Mouse (Mus musculus) forebrain, embryonic 13.5 days (tissue): ENCODE results near the gene 2810004N23Rik. TPM values are rescaled to one million over a fixed set of nuclear protein-coding genes. Genes with fewer than 3 reads are reported as not detected.

Source experiments
- ATAC-seq: fragments of 200-750 bp; cut with Nextera tagmentation; 2 replicates; pipeline ENCODE4 v1.8.0; 2017
- H3K27ac ChIP-seq: fragments of 300-500 bp; sonication (generic); 2 replicates; pipeline ENCODE4 v1.5.1; 2015; ENCODE audit warnings: inconsistent platforms, mild to moderate bottlenecking, moderate library complexity
- H3K27me3 ChIP-seq: fragments of 300-500 bp; sonication (generic); 2 replicates; pipeline ENCODE4 v1.6.1; 2015; ENCODE audit warnings: mild to moderate bottlenecking, inconsistent platforms
- H3K36me3 ChIP-seq: fragments of 300-500 bp; sonication (generic); 2 replicates; pipeline ENCODE4 v1.6.1; 2015; ENCODE audit warnings: mild to moderate bottlenecking, inconsistent platforms; ENCODE audit not compliant: poor library complexity, severe bottlenecking
- H3K4me1 ChIP-seq: fragments of 300-500 bp; sonication (generic); 2 replicates; pipeline ENCODE4 v1.6.1; 2015; ENCODE audit warnings: inconsistent platforms
- H3K4me2 ChIP-seq: fragments of 300-500 bp; sonication (generic); 2 replicates; pipeline ENCODE4 v1.6.1; 2015; ENCODE audit warnings: inconsistent platforms, mild to moderate bottlenecking, moderate library complexity
- H3K4me3 ChIP-seq: fragments of 300-500 bp; sonication (generic); 2 replicates; pipeline ENCODE4 v1.5.1; 2015; ENCODE audit warnings: mild to moderate bottlenecking, inconsistent platforms
- H3K9ac ChIP-seq: fragments of 300-500 bp; sonication (generic); 2 replicates; pipeline ENCODE4 v1.6.1; 2015; ENCODE audit warnings: mild to moderate bottlenecking, inconsistent platforms
- H3K9me3 ChIP-seq: fragments of 300-500 bp; sonication (generic); replicated peaks from 2 replicates; pipeline ENCODE4 v1.6.1; 2016; ENCODE audit warnings: inconsistent platforms
- WGBS: fragments of 180-500 bp; shearing (Covaris S2); methylation state at CpG from one replicate; pipeline ENCODE4 v1.1.7; 2015; 5-methylcytosine and 5-hydroxymethylcytosine counted together
- polyA plus RNA-seq: library from polyadenylated mRNA; unstranded; fragments of >200 nt; fragmentation: Nextera tagmentation; extraction: Ambion mirVana; gene quantifications from 2 replicates; pipeline ENCODE4 v1.2.1, GENCODE M21; 2015

2810004N23Rik gene
- polyA plus RNA-seq, 1 experiment from 2014 or later: 48.0 TPM

GRCm38 (mm10) chr8:124892596-124892995, 29.7 kb upstream of the 2810004N23Rik start:
- Histone ChIP-seq H3K4me3 (no peak overlapping the region), H3K4me2 (no peak overlapping the region), H3K27me3 (no peaks in the 10 kb centered on the region), H3K9me3 (peaks cover 6% of the 10 kb centered on the region; the same call in 1 of the 2 replicates), H3K27ac (no peak overlapping the region), H3K36me3 (peaks cover 72% of the 10 kb centered on the region), H3K9ac (no peak overlapping the region), H3K4me1 (peaks cover 16% of the 10 kb centered on the region)
- no peak for ATAC-seq
- 78% methylated on average over 3 of the region's 3 CpGs for WGBS

- Histone ChIP-seq H3K27ac (no peak overlapping the region), H3K4me3 (no peak overlapping the region), H3K4me2 (no peak overlapping the region), H3K9me3 (peaks cover 6% of the 10 kb centered on the region; the same call in 1 of the 2 replicates), H3K9ac (no peak overlapping the region), H3K4me1 (no peaks in the 10 kb centered on the region), H3K36me3 (peaks cover 90% of the 10 kb centered on the region), H3K27me3 (no peaks in the 10 kb centered on the region)
- WGBS: 97% methylated on average over 5 of the region's 5 CpGs
- no peak for ATAC-seq
Observed at GRCm38 (mm10) chr8:124888385-124888784, 25.5 kb upstream of the 2810004N23Rik start.

- Histone ChIP-seq H3K36me3 (peaks cover 97% of the 10 kb centered on the region), H3K4me2 (no peak overlapping the region), H3K9me3 (no peaks in the 10 kb centered on the region), H3K4me1 (no peaks in the 10 kb centered on the region), H3K27me3 (no peaks in the 10 kb centered on the region), H3K4me3 (no peak overlapping the region), H3K27ac (no peak overlapping the region), H3K9ac (no peak overlapping the region)
- ATAC-seq: no peak
- WGBS: 87% methylated on average over 10 of the region's 10 CpGs
Observed at GRCm38 (mm10) chr8:124878946-124879526, 16.1 kb upstream of the 2810004N23Rik start.

GRCm38 (mm10) chr8:124878141-124878540, 15.2 kb upstream of the 2810004N23Rik start:
- Histone ChIP-seq H3K9me3 (no peaks in the 10 kb centered on the region), H3K4me2 (no peak overlapping the region), H3K36me3 (peaks cover 97% of the 10 kb centered on the region), H3K27me3 (no peaks in the 10 kb centered on the region), H3K4me1 (no peaks in the 10 kb centered on the region), H3K9ac (no peak overlapping the region), H3K4me3 (no peak overlapping the region), H3K27ac (no peak overlapping the region)
- ATAC-seq: no peak
- WGBS: 95% methylated on average over 5 of the region's 5 CpGs

GRCm38 (mm10) chr8:124872690-124873089, 9.8 kb upstream of the 2810004N23Rik start:
- 94% methylated on average over 5 of the region's 5 CpGs for whole genome bisulfite sequencing

DNA sequence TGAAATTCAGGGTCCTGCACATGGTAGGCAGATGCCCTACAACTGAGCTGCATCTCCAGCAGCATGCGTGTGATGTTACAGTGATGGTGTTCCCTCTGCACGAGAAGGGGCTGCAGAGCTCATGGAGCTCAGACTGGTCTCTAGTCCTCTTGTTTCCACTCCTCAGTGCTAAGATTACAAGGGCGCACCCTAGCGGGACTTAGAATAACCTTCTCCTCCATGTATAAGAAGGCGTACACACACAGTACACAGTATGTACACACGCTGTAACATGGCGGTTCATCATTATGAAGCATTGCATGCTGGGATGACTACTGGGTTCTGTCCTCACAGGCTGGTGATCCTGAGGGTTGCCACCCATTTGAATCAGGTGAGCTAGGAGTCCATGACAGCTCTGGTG, 9.2 kb upstream of the 2810004N23Rik start:
- H3K9me3 ChIP-seq: no peaks in the 10 kb centered on the region
- H3K27me3 ChIP-seq: no peaks in the 10 kb centered on the region
- no peak overlapping the region for H3K4me2 ChIP-seq
- peaks cover 71% of the 10 kb centered on the region for H3K36me3 ChIP-seq
- H3K4me3 ChIP-seq: no peak overlapping the region
- no peak overlapping the region for H3K27ac ChIP-seq
- ATAC-seq: no peak
- no peak overlapping the region for H3K9ac ChIP-seq
- 92% methylated on average over 7 of the region's 7 CpGs for WGBS
- H3K4me1 ChIP-seq: no peaks in the 10 kb centered on the region

More at GRCm38 (mm10) chr8:124872690-124873089, 9.8 kb upstream of the 2810004N23Rik start:
- no peak overlapping the region for H3K9ac ChIP-seq
- H3K27ac ChIP-seq: no peak overlapping the region
- H3K36me3 ChIP-seq: peaks cover 71% of the 10 kb centered on the region
- no peak overlapping the region for H3K4me2 ChIP-seq
- no peak overlapping the region for H3K4me3 ChIP-seq
- no peaks in the 10 kb centered on the region for H3K27me3 ChIP-seq
- no peaks in the 10 kb centered on the region for H3K9me3 ChIP-seq
- no peaks in the 10 kb centered on the region for H3K4me1 ChIP-seq
- no peak for ATAC-seq

DNA sequence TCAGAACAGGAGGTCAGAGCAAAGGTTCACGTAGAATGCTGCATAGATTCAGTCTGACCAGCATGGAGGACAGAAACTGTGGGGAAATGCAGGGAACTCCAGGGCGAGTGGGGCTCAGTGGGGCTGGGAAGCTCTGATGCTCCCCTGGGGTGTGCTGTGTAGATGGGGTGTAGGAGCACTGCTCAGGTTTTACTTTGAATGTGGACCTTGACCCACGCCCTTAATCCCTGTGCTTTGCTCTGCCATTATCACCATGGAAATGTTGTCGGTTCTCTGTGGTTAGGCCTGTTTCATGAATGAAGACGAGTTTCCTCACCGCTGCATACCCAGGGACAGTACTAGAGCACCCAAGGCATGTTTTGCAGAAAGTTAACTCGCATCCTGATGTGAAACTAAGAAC, 8.6 kb upstream of the 2810004N23Rik start:
- H3K4me2 ChIP-seq: no peak overlapping the region
- no peaks in the 10 kb centered on the region for H3K4me1 ChIP-seq
- no peaks in the 10 kb centered on the region for H3K9me3 ChIP-seq
- WGBS: 91% methylated on average over 7 of the region's 7 CpGs
- H3K4me3 ChIP-seq: no peak overlapping the region
- no peak overlapping the region for H3K9ac ChIP-seq
- no peak overlapping the region for H3K27ac ChIP-seq
- peaks cover 65% of the 10 kb centered on the region for H3K36me3 ChIP-seq
- H3K27me3 ChIP-seq: no peaks in the 10 kb centered on the region
- ATAC-seq: no peak

DNA sequence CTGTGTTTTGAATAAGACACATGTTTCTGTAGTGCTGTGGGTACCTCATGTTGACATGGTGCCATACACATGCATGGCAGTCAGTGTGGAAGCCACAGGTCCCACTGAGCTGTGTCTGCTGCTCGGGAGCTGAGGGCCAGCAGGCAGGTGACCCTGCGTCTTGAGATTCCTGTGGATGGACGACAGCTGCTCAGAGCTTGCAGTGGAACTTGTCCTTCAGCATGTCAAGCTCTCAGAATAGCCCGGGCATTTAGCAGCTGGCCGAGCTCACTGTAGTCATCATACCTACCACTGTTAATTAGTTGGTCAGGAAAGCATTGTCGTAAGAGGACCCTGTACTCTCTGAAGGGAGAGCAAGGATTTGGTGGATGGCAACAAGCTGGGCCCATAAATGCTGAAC, 6.8 kb upstream of the 2810004N23Rik start:
- H3K36me3 ChIP-seq: peaks cover 52% of the 10 kb centered on the region
- H3K27ac ChIP-seq: no peak overlapping the region
- H3K9me3 ChIP-seq: no peaks in the 10 kb centered on the region
- ATAC-seq: no peak
- H3K27me3 ChIP-seq: no peaks in the 10 kb centered on the region
- no peak overlapping the region for H3K4me3 ChIP-seq
- no peak overlapping the region for H3K4me2 ChIP-seq
- H3K9ac ChIP-seq: no peak overlapping the region
- WGBS: 85% methylated on average over 6 of the region's 6 CpGs
- 0 out of 2 replicates have a peak, but pooled peaks cover 2% of the 10 kb centered on the region for H3K4me1 ChIP-seq

DNA sequence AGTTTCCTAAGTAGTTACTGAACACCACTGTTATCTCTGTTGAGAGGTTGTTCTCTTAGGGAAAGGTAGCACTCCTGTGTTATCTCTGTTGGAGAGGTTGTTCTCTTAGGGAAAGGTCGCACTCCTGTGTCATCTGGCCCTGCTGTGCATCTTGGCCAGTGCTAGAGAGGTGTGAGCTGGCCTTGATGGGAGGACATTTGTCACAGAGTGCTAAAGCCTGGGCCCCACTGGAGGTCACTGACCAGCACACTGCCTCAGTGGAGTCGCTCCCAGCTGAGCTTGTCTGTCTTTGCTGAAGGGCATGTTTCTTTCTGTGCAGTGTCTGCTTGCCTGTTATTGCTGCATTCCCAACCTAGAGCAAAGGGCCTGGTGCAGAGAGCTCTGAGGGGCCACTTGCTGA, 4.2 kb upstream of the 2810004N23Rik start:
- H3K27ac ChIP-seq: no peak overlapping the region
- H3K27me3 ChIP-seq: no peaks in the 10 kb centered on the region
- no peaks in the 10 kb centered on the region for H3K9me3 ChIP-seq
- WGBS: 91% methylated on average over 2 of the region's 2 CpGs
- no peak overlapping the region for H3K4me2 ChIP-seq
- H3K9ac ChIP-seq: no peak overlapping the region
- no peak overlapping the region for H3K4me3 ChIP-seq
- no peak for ATAC-seq
- H3K4me1 ChIP-seq: peaks cover 15% of the 10 kb centered on the region
- H3K36me3 ChIP-seq: peaks cover 27% of the 10 kb centered on the region

GRCm38 (mm10) chr8:124866669-124867068, 3.7 kb upstream of the 2810004N23Rik start:
- H3K27me3 ChIP-seq: no peaks in the 10 kb centered on the region
- H3K4me2 ChIP-seq: no peak overlapping the region
- WGBS: 87% methylated on average over 3 of the region's 3 CpGs
- H3K9me3 ChIP-seq: no peaks in the 10 kb centered on the region
- no peak overlapping the region for H3K27ac ChIP-seq
- peaks cover 22% of the 10 kb centered on the region for H3K36me3 ChIP-seq
- ATAC-seq: no peak
- no peak overlapping the region for H3K9ac ChIP-seq
- no peak overlapping the region for H3K4me3 ChIP-seq
- peaks cover 19% of the 10 kb centered on the region for H3K4me1 ChIP-seq

DNA sequence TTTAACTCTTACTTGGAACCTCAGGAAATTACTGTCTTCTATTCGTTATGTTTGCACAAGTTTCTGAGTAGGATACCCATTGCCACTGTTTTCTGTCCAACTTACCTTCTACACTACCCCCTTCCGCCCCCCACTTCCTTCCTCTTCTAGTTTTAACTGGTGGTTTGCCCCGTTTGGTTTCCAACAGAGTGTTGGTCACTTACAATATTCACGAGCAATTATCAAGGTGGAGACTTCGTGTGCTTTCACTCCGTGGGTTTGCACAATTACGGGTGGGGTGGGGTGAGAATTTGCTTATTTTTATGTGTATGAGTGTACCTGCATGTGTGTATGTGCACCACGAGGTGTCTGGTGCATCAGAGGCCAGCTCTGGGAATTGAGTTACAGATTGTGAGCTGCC, 809 bp upstream of the 2810004N23Rik start:
- Histone ChIP-seq H3K27me3 (no peaks in the 10 kb centered on the region), H3K36me3 (peaks cover 33% of the 10 kb centered on the region), H3K27ac (no peak overlapping the region), H3K4me3 (peak overlapping the region; percentile 97), H3K9me3 (no peaks in the 10 kb centered on the region), H3K9ac (peak overlapping the region; percentile 96), H3K4me1 (peaks cover 22% of the 10 kb centered on the region), H3K4me2 (peak overlapping the region; percentile 84)
- WGBS: 21% methylated on average over 8 of the region's 8 CpGs
- ATAC-seq: no peak

DNA sequence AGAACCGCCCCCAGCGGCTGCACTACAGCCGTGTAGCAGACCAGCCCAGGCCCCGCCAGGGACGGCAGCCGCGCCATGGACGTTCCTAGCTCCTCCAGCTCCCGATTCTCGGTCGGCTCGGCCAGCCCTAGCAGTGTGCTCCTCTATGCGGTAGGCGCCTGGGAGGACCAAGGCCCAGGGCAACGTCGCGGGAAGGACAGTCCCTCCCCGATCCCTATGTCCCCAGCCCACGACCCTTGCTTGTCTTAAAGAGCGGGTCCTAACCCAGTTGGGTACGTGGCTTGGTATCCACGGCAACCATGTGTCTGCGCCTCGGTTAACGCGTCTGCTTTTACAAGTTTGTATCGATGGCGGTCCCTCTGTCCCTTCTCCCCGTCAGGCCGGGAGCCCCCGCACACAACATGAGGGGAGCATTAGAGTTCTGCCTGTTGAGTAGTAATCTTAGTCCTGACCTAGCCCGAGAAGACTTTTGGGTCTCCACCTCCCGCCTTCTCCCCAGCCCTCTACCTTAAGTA, 300 bp upstream of the 2810004N23Rik start:
- peak; percentile 91 for ATAC-seq
- H3K4me2 ChIP-seq: peak overlapping the region; percentile 84
- no peaks in the 10 kb centered on the region for H3K9me3 ChIP-seq
- peak overlapping the region; percentile 97 for H3K4me3 ChIP-seq
- peak overlapping the region; percentile 88 for H3K27ac ChIP-seq
- peak overlapping the region; percentile 96 for H3K9ac ChIP-seq
- WGBS: 0% methylated on average over 31 of the region's 33 CpGs
- no peaks in the 10 kb centered on the region for H3K27me3 ChIP-seq
- H3K4me1 ChIP-seq: peaks cover 22% of the 10 kb centered on the region
- H3K36me3 ChIP-seq: peaks cover 38% of the 10 kb centered on the region

DNA sequence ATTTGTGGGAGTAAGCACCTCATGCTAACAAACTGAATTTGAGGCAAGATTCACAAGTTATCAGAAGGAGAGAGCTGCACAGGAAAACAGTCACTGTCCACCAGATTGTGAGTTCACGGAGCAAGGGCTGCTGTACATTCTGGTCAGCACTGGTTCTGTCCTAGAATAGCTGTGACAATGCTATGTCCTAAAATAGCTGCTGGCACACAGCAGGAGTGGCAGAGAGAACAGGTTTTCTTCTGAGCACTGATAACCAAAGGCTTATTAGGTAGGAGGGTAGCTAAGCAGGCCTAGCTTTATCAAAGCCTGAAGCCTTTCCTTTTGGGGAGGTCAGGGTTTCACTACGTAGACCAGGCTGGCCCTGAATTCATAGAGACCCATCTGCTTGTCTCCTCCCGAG, 2.7 kb downstream of the 2810004N23Rik start:
- Histone ChIP-seq H3K4me1 (peaks cover 22% of the 10 kb centered on the region), H3K27me3 (no peaks in the 10 kb centered on the region), H3K36me3 (peaks cover 58% of the 10 kb centered on the region), H3K9me3 (peaks cover 4% of the 10 kb centered on the region; the same call in 1 of the 2 replicates), H3K9ac (no peak overlapping the region), H3K4me2 (no peak overlapping the region), H3K4me3 (no peak overlapping the region), H3K27ac (no peak overlapping the region)
- 94% methylated on average over 3 of the region's 3 CpGs for WGBS
- ATAC-seq: no peak
